Mouse (Mus musculus): Measurements from ENCODE around the gene Vat1l. TPM values are rescaled to one million over a fixed set of nuclear protein-coding genes. Genes with fewer than 3 reads are reported as not detected.
A peak's percentile ranks its signal among the peaks of the same experiment; 100 is the strongest.

The Vat1l gene
- polyA plus RNA-seq, 1 experiment from 2014 or later, result 1.9 TPM

- no peak overlapping the region for H3K4me3 ChIP-seq (ENCODE audit: low read depth, low read length)
- no peak for DNase-seq (ENCODE audit: low spot score)
- no peaks in the 10 kb centered on the region for H3K27me3 ChIP-seq (ENCODE audit: control insufficient read depth, insufficient read depth, low read length)
- no peaks in the 10 kb centered on the region for H3K4me1 ChIP-seq (ENCODE audit: control insufficient read depth, insufficient read depth, low read length)
- H3K9me3 ChIP-seq (ENCODE audit: control insufficient read depth, low read length), result no peaks in the 10 kb centered on the region
- ATAC-seq (ENCODE audit: insufficient number of reproducible peaks, low FRiP score, low TSS enrichment, low read depth), result no peak
- H3K36me3 ChIP-seq (ENCODE audit: control insufficient read depth, insufficient read depth, low read length), result no peaks in the 10 kb centered on the region
- no peak overlapping the region for H3K27ac ChIP-seq (replicated peaks; ENCODE audit: low read depth, low read length)
- WGBS, result 80% methylated on average over 5 of the region's 5 CpGs
- H3K9ac ChIP-seq (ENCODE audit: low read length), result no peak overlapping the region
- no peak overlapping the region for H3K4me2 ChIP-seq (ENCODE audit: low read depth, severe bottlenecking)
Observed at GRCm38 (mm10) chr8:114259713-114260355, 54.4 kb downstream of the Vat1l start.

DNA sequence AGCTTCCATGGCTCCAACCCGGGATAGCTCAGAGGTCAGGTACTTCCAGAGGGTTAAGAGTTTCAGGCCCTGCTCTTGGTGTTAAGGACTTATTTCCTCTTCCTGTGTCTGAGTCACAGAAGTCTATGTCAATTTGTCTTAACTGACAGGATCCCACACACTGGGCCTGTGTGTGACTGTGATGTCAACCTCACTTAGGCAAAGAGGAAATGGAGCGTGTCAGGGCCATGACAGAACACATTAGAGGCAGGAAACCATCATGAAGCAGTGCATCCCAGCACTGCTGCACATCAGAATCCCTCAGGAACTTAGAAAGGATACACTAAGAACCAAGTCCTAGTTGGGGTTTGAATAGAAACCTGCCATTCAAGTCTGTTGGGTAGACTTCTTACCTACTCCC, 56.9 kb downstream of the Vat1l start:
- DNase-seq (ENCODE audit: low spot score) (no peak), ATAC-seq (ENCODE audit: insufficient number of reproducible peaks, low FRiP score, low TSS enrichment, low read depth) (no peak)
- Histone ChIP-seq H3K36me3 (ENCODE audit: control insufficient read depth, insufficient read depth, low read length) (no peaks in the 10 kb centered on the region), H3K4me3 (ENCODE audit: low read depth, low read length) (no peak overlapping the region), H3K4me1 (ENCODE audit: control insufficient read depth, insufficient read depth, low read length) (no peaks in the 10 kb centered on the region), H3K4me2 (ENCODE audit: low read depth, severe bottlenecking) (no peak overlapping the region), H3K9ac (ENCODE audit: low read length) (no peak overlapping the region), H3K27ac (replicated peaks; ENCODE audit: low read depth, low read length) (no peak overlapping the region), H3K27me3 (ENCODE audit: control insufficient read depth, insufficient read depth, low read length) (no peaks in the 10 kb centered on the region), H3K9me3 (ENCODE audit: control insufficient read depth, low read length) (no peaks in the 10 kb centered on the region)
- 77% methylated on average over 2 of the region's 2 CpGs for WGBS

GRCm38 (mm10) chr8:114274558-114274957, 69.1 kb downstream of the Vat1l start:
- Histone ChIP-seq H3K9ac (ENCODE audit: low read length) (no peak overlapping the region), H3K4me1 (ENCODE audit: control insufficient read depth, insufficient read depth, low read length) (no peaks in the 10 kb centered on the region), H3K4me2 (ENCODE audit: low read depth, severe bottlenecking) (no peak overlapping the region), H3K4me3 (ENCODE audit: low read depth, low read length) (no peak overlapping the region), H3K9me3 (ENCODE audit: control insufficient read depth, low read length) (no peaks in the 10 kb centered on the region), H3K36me3 (ENCODE audit: control insufficient read depth, insufficient read depth, low read length) (no peaks in the 10 kb centered on the region), H3K27me3 (ENCODE audit: control insufficient read depth, insufficient read depth, low read length) (no peaks in the 10 kb centered on the region), H3K27ac (replicated peaks; ENCODE audit: low read depth, low read length) (no peak overlapping the region)
- DNase-seq (ENCODE audit: low spot score) (no peak), ATAC-seq (ENCODE audit: insufficient number of reproducible peaks, low FRiP score, low TSS enrichment, low read depth) (no peak)
- WGBS, result 83% methylated on average over 8 of the region's 8 CpGs

DNA sequence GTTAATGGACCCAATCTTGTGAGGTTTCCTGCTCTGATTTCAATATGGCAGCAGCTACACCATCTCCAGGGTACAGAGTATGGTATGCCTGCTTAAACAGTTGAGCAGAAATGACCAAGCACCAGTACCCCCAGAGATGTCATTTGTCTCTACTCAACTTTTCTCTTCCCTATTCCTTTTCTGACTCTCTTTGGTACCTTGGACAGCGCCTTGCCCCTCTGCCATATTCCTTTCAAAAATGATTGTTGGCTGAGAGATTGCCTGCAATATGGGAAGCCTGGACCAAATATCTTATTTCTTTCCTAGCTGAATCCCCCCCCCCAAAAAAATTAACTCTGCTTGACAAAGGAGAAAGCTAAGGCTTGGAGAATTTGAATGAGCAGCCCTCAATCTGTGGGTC, 75.7 kb downstream of the Vat1l start:
- Histone ChIP-seq H3K27ac (replicated peaks; ENCODE audit: low read depth, low read length) (no peak overlapping the region), H3K4me1 (ENCODE audit: control insufficient read depth, insufficient read depth, low read length) (no peaks in the 10 kb centered on the region), H3K9ac (ENCODE audit: low read length) (no peak overlapping the region), H3K36me3 (ENCODE audit: control insufficient read depth, insufficient read depth, low read length) (no peaks in the 10 kb centered on the region), H3K27me3 (ENCODE audit: control insufficient read depth, insufficient read depth, low read length) (no peaks in the 10 kb centered on the region), H3K4me3 (ENCODE audit: low read depth, low read length) (no peak overlapping the region), H3K9me3 (ENCODE audit: control insufficient read depth, low read length) (no peaks in the 10 kb centered on the region), H3K4me2 (ENCODE audit: low read depth, severe bottlenecking) (no peak overlapping the region)
- WGBS, result 60% methylated on average over 1 of the region's 1 CpGs
- DNase-seq (ENCODE audit: low spot score) (peak; percentile 51), ATAC-seq (ENCODE audit: insufficient number of reproducible peaks, low FRiP score, low TSS enrichment, low read depth) (no peak)

DNA sequence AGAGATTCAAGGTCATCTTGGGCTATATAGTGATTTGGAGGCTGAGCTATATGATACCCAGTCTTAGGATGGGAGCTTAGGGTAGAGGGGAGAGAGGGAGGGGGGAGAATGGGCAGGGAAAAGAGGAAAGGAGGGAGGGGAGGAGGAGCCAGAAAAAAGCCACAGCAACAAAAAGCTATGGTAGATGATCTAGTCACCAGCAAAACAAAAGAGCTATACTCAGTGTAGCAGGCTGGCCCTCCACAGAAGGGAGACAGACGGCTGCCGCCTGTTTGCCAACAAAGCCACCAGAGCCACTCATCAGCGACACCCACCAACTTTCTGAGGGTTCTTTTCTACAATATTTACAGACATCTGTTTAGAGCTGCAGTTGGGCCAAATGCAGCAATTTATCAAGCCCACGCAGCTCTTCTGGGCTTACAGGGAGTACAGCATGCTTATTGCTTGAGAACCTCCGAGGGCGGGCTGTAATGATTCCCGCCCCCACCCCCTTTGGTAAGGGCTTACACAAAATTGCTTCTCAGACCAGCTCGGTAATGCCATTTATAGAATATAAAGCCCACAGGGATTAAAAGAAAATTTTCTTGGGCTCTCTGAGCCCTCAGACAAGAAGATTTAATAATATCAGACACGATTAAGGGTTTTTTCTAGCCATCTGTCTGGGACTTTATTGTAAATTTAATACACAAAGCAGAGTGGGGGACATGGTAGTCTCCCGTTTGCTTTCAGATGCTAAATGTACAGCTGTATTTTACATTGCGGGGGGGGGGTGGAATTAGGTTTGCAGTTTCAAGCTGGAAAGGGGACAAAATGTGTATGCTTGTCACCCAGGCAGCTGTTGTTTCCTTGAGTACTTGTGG, 89.7 kb downstream of the Vat1l start:
- H3K4me2 ChIP-seq (ENCODE audit: low read depth, severe bottlenecking), result no peak overlapping the region
- no peaks in the 10 kb centered on the region for H3K4me1 ChIP-seq (ENCODE audit: control insufficient read depth, insufficient read depth, low read length)
- 74% methylated on average over 11 of the region's 11 CpGs for WGBS
- no peak overlapping the region for H3K9ac ChIP-seq (ENCODE audit: low read length)
- DNase-seq (ENCODE audit: low spot score) (no peak), ATAC-seq (ENCODE audit: insufficient number of reproducible peaks, low FRiP score, low TSS enrichment, low read depth) (no peak)
- H3K27me3 ChIP-seq (ENCODE audit: control insufficient read depth, insufficient read depth, low read length), result no peaks in the 10 kb centered on the region
- no peak overlapping the region for H3K27ac ChIP-seq (replicated peaks; ENCODE audit: low read depth, low read length)
- H3K9me3 ChIP-seq (ENCODE audit: control insufficient read depth, low read length), result no peaks in the 10 kb centered on the region
- no peak overlapping the region for H3K4me3 ChIP-seq (ENCODE audit: low read depth, low read length)
- H3K36me3 ChIP-seq (ENCODE audit: control insufficient read depth, insufficient read depth, low read length), result no peaks in the 10 kb centered on the region

- ATAC-seq (ENCODE audit: insufficient number of reproducible peaks, low FRiP score, low TSS enrichment, low read depth) (0 out of 2 replicates have a peak, but pooled peaks have one; percentile 42), DNase-seq (ENCODE audit: low spot score) (no peak)
- 89% methylated on average over 3 of the region's 3 CpGs for WGBS
- Histone ChIP-seq H3K4me2 (ENCODE audit: low read depth, severe bottlenecking) (no peak overlapping the region), H3K27me3 (ENCODE audit: control insufficient read depth, insufficient read depth, low read length) (no peaks in the 10 kb centered on the region), H3K4me3 (ENCODE audit: low read depth, low read length) (no peak overlapping the region), H3K4me1 (ENCODE audit: control insufficient read depth, insufficient read depth, low read length) (no peaks in the 10 kb centered on the region), H3K9me3 (ENCODE audit: control insufficient read depth, low read length) (no peaks in the 10 kb centered on the region), H3K27ac (replicated peaks; ENCODE audit: low read depth, low read length) (no peak overlapping the region), H3K9ac (ENCODE audit: low read length) (no peak overlapping the region), H3K36me3 (ENCODE audit: control insufficient read depth, insufficient read depth, low read length) (no peaks in the 10 kb centered on the region)
Observed at GRCm38 (mm10) chr8:114295749-114296067, 90.3 kb downstream of the Vat1l start.

GRCm38 (mm10) chr8:114298253-114298652, 92.8 kb downstream of the Vat1l start:
- 66% methylated on average over 2 of the region's 2 CpGs for WGBS
- no peak overlapping the region for H3K27ac ChIP-seq (replicated peaks; ENCODE audit: low read depth, low read length)
- ATAC-seq (ENCODE audit: insufficient number of reproducible peaks, low FRiP score, low TSS enrichment, low read depth), result no peak

DNA sequence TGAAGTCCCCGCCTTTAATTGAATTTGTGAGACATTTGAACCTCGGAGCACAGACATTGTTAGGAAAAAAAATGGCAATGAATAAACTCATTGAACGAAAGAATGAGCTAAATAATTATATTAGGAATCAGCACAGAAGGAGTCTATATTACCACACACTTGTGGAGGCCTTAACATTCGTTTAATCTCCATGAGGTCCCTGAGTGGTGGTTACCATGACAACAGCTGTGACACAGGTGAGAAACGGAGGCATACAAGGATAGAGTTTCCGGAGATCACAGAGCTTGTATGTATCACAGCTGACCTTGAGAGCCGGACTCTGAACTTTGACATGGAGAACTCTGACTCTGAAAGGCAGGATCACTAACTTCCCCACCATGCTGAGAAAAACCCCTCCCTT, 94.7 kb downstream of the Vat1l start:
- Histone ChIP-seq H3K4me2 (ENCODE audit: low read depth, severe bottlenecking) (no peak overlapping the region), H3K36me3 (ENCODE audit: control insufficient read depth, insufficient read depth, low read length) (no peaks in the 10 kb centered on the region), H3K27me3 (ENCODE audit: control insufficient read depth, insufficient read depth, low read length) (no peaks in the 10 kb centered on the region), H3K27ac (replicated peaks; ENCODE audit: low read depth, low read length) (no peak overlapping the region), H3K4me3 (ENCODE audit: low read depth, low read length) (no peak overlapping the region), H3K4me1 (ENCODE audit: control insufficient read depth, insufficient read depth, low read length) (no peaks in the 10 kb centered on the region), H3K9me3 (ENCODE audit: control insufficient read depth, low read length) (no peaks in the 10 kb centered on the region), H3K9ac (ENCODE audit: low read length) (no peak overlapping the region)
- WGBS, result 67% methylated on average over 7 of the region's 7 CpGs
- ATAC-seq (ENCODE audit: insufficient number of reproducible peaks, low FRiP score, low TSS enrichment, low read depth) (no peak), DNase-seq (ENCODE audit: low spot score) (no peak)

More at GRCm38 (mm10) chr8:114298253-114298652, 92.8 kb downstream of the Vat1l start:
- Histone ChIP-seq H3K36me3 (ENCODE audit: control insufficient read depth, insufficient read depth, low read length) (no peaks in the 10 kb centered on the region), H3K4me2 (ENCODE audit: low read depth, severe bottlenecking) (no peak overlapping the region), H3K9me3 (ENCODE audit: control insufficient read depth, low read length) (no peaks in the 10 kb centered on the region), H3K9ac (ENCODE audit: low read length) (no peak overlapping the region), H3K4me3 (ENCODE audit: low read depth, low read length) (no peak overlapping the region), H3K4me1 (ENCODE audit: control insufficient read depth, insufficient read depth, low read length) (no peaks in the 10 kb centered on the region), H3K27me3 (ENCODE audit: control insufficient read depth, insufficient read depth, low read length) (no peaks in the 10 kb centered on the region)
- no peak for DNase-seq (ENCODE audit: low spot score)

Measured in limb, embryonic 11.5 days (tissue).